Mouse (Mus musculus): Measurements from ENCODE around the gene Gpx8. TPM values are rescaled to one million over a fixed set of nuclear protein-coding genes. Genes with fewer than 3 reads are reported as not detected.

Gpx8 gene
- polyA plus RNA-seq, 1 experiment from 2014 or later = 40.5 TPM

MicroRNAs within 50 kb of the gene (microRNA counts, 519-probe panel; counts per million panel counts)
- microRNA mmu-miR-449a (2,432 counts per million, percentile 72 among the panel's probes with 10 or more counts), microRNA mmu-miR-449b (1,605 counts per million, percentile 31 among the panel's probes with 10 or more counts), microRNA mmu-miR-449c (386 counts per million, percentile 18 among the panel's probes with 10 or more counts)

Small RNA genes lying within 50 kb of the gene (microRNA-seq; reads per million reads assigned to microRNA genes)
- gene Mir449a (2,433 reads per million, percentile 85 among the genes with 10 or more reads in this experiment), gene Mir449b (1.0 reads per million), gene Mir449c (1.4 reads per million)

Other genes with a start within 250 kb of the Gpx8 start
- gene Plpp1, start 245.6 kb downstream of the Gpx8 start, polyA plus RNA-seq (2015; fragmentation: Nextera tagmentation; extraction: Ambion mirVana) = 58.7 and 69.5 TPM in 2 replicates
- gene Mtrex, start 119.0 kb downstream of the Gpx8 start, polyA plus RNA-seq (2015; fragmentation: Nextera tagmentation; extraction: Ambion mirVana) = 57.3 and 64.1 TPM in 2 replicates
- gene Dhx29, start 119.0 kb downstream of the Gpx8 start, polyA plus RNA-seq (2015; fragmentation: Nextera tagmentation; extraction: Ambion mirVana) = 30.0 and 30.4 TPM in 2 replicates
- 1.2 and 1.5 TPM in 2 replicates for gene Ccno, start 58.6 kb downstream of the Gpx8 start, polyA plus RNA-seq (2015; fragmentation: Nextera tagmentation; extraction: Ambion mirVana)
- 0.53 and 0.57 TPM in 2 replicates for gene Mcidas, start 52.6 kb downstream of the Gpx8 start, polyA plus RNA-seq (2015; fragmentation: Nextera tagmentation; extraction: Ambion mirVana)
- gene Cdc20b, start 11.3 kb downstream of the Gpx8 start, polyA plus RNA-seq (2015; fragmentation: Nextera tagmentation; extraction: Ambion mirVana) = 0.51 and 0.55 TPM in 2 replicates
- gene Gzma, start 54.6 kb upstream of the Gpx8 start, polyA plus RNA-seq (2015; fragmentation: Nextera tagmentation; extraction: Ambion mirVana) = not detected in 2 replicates
- 1.8 and 2.1 TPM in 2 replicates for gene Esm1, start 163.2 kb upstream of the Gpx8 start, polyA plus RNA-seq (2015; fragmentation: Nextera tagmentation; extraction: Ambion mirVana)
- gene Gzmk, start 179.5 kb upstream of the Gpx8 start, polyA plus RNA-seq (2015; fragmentation: Nextera tagmentation; extraction: Ambion mirVana) = 0.14 and 0.26 TPM in 2 replicates
- 0.80 and 0.83 TPM in 2 replicates for gene BC067074, start 246.7 kb upstream of the Gpx8 start, polyA plus RNA-seq (2015; fragmentation: Nextera tagmentation; extraction: Ambion mirVana)